Mouse (Mus musculus): ENCODE measurements around the gene Lrrc2. TPM values are rescaled to one million over a fixed set of nuclear protein-coding genes. Genes with fewer than 3 reads are reported as not detected.
A peak's percentile ranks its signal among the peaks of the same experiment; 100 is the strongest.

Gene Lrrc2
- polyA plus RNA-seq, 1 experiment, result 0.02 TPM

DNA sequence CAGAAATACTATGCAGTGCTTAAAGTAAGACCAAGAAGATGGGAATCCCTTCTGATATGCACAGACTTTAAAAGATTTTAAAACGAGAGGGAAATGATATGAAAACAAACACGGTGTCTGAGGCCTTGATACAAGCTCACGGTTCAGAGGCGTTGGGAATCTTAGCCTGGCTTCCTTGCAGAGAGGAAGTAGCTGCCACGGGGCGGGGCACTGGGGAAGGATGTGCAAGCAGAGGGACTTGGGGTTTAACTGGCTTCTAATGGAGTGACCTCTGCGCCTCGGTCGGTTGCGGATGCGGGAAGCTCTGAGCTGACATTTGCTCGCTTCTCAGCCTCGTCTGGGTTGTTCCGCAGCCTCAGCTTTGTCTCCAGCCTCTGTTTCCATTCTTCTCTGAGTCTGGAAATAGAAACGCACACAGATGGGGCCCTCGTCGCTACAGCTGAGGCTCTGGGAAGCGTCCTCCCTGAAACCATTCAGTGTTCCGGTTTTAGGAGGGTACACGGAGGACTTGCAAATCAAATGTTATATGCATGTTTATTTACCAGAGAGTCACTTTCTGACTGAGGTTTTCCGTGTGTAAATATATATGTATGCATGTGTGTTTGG, 36.6 kb upstream of the Lrrc2 start:
- Histone ChIP-seq H3K27ac (ENCODE audit: insufficient read depth, low read length) (no peak overlapping the region), H3K4me3 (ENCODE audit: extremely low read depth, insufficient read depth, insufficient read length) (no peak overlapping the region), H3K36me3 (ENCODE audit: control insufficient read depth, insufficient read depth, low read length) (no peaks in the 10 kb centered on the region), H3K27me3 (ENCODE audit: control insufficient read depth, insufficient read depth, low read length) (no peaks in the 10 kb centered on the region), H3K4me1 (ENCODE audit: control insufficient read depth, insufficient read depth, insufficient read length) (peaks cover 2% of the 10 kb centered on the region; the same call in 1 of the 2 replicates)
- 79% methylated on average over 21 of the region's 21 CpGs for WGBS
- DNase-seq (ENCODE audit: low read depth in 1 of 2, low spot score in 2 of 2), result no peak
- no peak for TF ChIP-seq POLR2A (IDR thresholded peaks at IDR 0.05; ENCODE audit: low read depth, low read length)
- TF ChIP-seq CTCF (IDR thresholded peaks at IDR 0.05; ENCODE audit: extremely low read depth, insufficient read depth, insufficient read length, insufficient replicate concordance), result no peak

DNA sequence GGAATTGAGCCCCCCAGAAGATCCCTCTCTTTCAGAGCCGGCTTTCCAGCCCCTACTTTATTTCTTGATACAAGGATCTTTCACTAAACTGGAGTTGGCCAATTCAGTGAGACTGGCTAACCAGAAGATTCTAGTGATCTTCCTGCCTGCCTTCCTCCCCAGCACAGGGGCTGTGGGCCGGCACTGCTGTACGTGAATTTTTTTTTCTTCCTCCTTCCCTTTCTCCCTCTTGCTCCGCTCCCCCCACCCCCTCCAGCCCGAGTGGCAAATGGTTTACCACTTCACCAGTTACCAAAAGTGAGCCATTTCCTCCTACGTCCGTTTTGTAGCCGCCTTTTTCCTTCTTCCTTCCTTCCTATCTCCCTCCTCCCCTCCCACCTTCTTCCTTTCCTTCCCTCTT, 35.9 kb upstream of the Lrrc2 start:
- no peaks in the 10 kb centered on the region; the same call in 1 of the 2 replicates for H3K4me1 ChIP-seq (ENCODE audit: control insufficient read depth, insufficient read depth, insufficient read length)
- no peaks in the 10 kb centered on the region for H3K36me3 ChIP-seq (ENCODE audit: control insufficient read depth, insufficient read depth, low read length)
- no peak overlapping the region for H3K4me3 ChIP-seq (ENCODE audit: extremely low read depth, insufficient read depth, insufficient read length)
- no peaks in the 10 kb centered on the region for H3K27me3 ChIP-seq (ENCODE audit: control insufficient read depth, insufficient read depth, low read length)
- DNase-seq (ENCODE audit: low read depth in 1 of 2, low spot score in 2 of 2), result no peak
- TF ChIP-seq POLR2A (IDR thresholded peaks at IDR 0.05; ENCODE audit: low read depth, low read length) (no peak), CTCF (IDR thresholded peaks at IDR 0.05; ENCODE audit: extremely low read depth, insufficient read depth, insufficient read length, insufficient replicate concordance) (no peak)
- peak overlapping the region; percentile 8; the same call in 1 of the 2 replicates for H3K27ac ChIP-seq (ENCODE audit: insufficient read depth, low read length)
- WGBS, result 9% methylated on average over 8 of the region's 8 CpGs

GRCm38 (mm10) chr9:110916786-110917185, 34.6 kb upstream of the Lrrc2 start, which contains the start of gene Fam240a:
Fam240a (minus strand) TSS chr9:110916861.
- 78% methylated on average over 7 of the region's 7 CpGs for WGBS
- Histone ChIP-seq H3K4me3 (ENCODE audit: extremely low read depth, insufficient read depth, insufficient read length) (no peak within 1 kb of the TSS), H3K27ac (ENCODE audit: insufficient read depth, low read length) (peak within 1 kb of the TSS; percentile 18), H3K4me1 (ENCODE audit: control insufficient read depth, insufficient read depth, insufficient read length) (no peaks in the 10 kb centered on the region; the same call in none of the 2 replicates), H3K36me3 (ENCODE audit: control insufficient read depth, insufficient read depth, low read length) (no peaks in the 10 kb centered on the region), H3K27me3 (ENCODE audit: control insufficient read depth, insufficient read depth, low read length) (no peaks in the 10 kb centered on the region)
- no peak for DNase-seq (ENCODE audit: low read depth in 1 of 2, low spot score in 2 of 2)
- TF ChIP-seq CTCF (IDR thresholded peaks at IDR 0.05; ENCODE audit: extremely low read depth, insufficient read depth, insufficient read length, insufficient replicate concordance), result no peak

GRCm38 (mm10) chr9:110920665-110921419, 30.5 kb upstream of the Lrrc2 start:
- DNase-seq (ENCODE audit: low read depth in 1 of 2, low spot score in 2 of 2), result no peak
- no peaks in the 10 kb centered on the region; the same call in none of the 2 replicates for H3K4me1 ChIP-seq (ENCODE audit: control insufficient read depth, insufficient read depth, insufficient read length)
- H3K4me3 ChIP-seq (ENCODE audit: extremely low read depth, insufficient read depth, insufficient read length), result no peak overlapping the region
- H3K36me3 ChIP-seq (ENCODE audit: control insufficient read depth, insufficient read depth, low read length), result no peaks in the 10 kb centered on the region
- WGBS, result 54% methylated on average over 15 of the region's 15 CpGs
- H3K27me3 ChIP-seq (ENCODE audit: control insufficient read depth, insufficient read depth, low read length), result no peaks in the 10 kb centered on the region
- H3K27ac ChIP-seq (ENCODE audit: insufficient read depth, low read length), result peak overlapping the region; percentile 60
- TF ChIP-seq POLR2A (IDR thresholded peaks at IDR 0.05; ENCODE audit: low read depth, low read length) (no peak), CTCF (IDR thresholded peaks at IDR 0.05; ENCODE audit: extremely low read depth, insufficient read depth, insufficient read length, insufficient replicate concordance) (no peak)

DNA sequence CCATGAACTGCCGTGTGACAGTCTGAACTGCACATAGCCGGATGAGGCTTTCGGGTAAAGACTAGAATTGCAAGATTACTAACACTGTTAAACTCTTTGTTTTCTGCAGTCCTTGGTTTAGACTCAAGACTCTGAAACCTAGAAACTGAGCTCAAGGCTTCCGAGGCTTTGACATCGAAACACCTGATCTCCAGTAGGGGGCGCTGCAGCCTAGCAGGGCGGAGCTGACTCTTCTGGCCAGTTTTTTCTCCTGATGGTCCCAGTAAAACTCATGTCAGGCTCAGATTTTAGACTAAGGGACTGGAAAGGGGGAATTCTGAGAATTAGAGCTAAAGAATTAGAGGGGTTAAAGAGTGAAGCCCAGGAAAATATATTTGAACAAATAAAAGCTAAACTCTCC, 28.6 kb upstream of the Lrrc2 start:
- TF ChIP-seq CTCF (IDR thresholded peaks at IDR 0.05; ENCODE audit: extremely low read depth, insufficient read depth, insufficient read length, insufficient replicate concordance) (peak; percentile 83; the same call in 1 of the 2 replicates), POLR2A (IDR thresholded peaks at IDR 0.05; ENCODE audit: low read depth, low read length) (no peak)
- DNase-seq (ENCODE audit: low read depth in 1 of 2, low spot score in 2 of 2), result peak; percentile 21 to 45
- Histone ChIP-seq H3K4me3 (ENCODE audit: extremely low read depth, insufficient read depth, insufficient read length) (no peak overlapping the region), H3K36me3 (ENCODE audit: control insufficient read depth, insufficient read depth, low read length) (no peaks in the 10 kb centered on the region), H3K27me3 (ENCODE audit: control insufficient read depth, insufficient read depth, low read length) (no peaks in the 10 kb centered on the region), H3K27ac (ENCODE audit: insufficient read depth, low read length) (no peak overlapping the region), H3K4me1 (ENCODE audit: control insufficient read depth, insufficient read depth, insufficient read length) (no peaks in the 10 kb centered on the region; the same call in 1 of the 2 replicates)
- WGBS, result 23% methylated on average over 7 of the region's 7 CpGs

- Histone ChIP-seq H3K27ac (ENCODE audit: insufficient read depth, low read length) (no peak overlapping the region), H3K27me3 (ENCODE audit: control insufficient read depth, insufficient read depth, low read length) (no peaks in the 10 kb centered on the region), H3K4me3 (ENCODE audit: extremely low read depth, insufficient read depth, insufficient read length) (no peak overlapping the region), H3K4me1 (ENCODE audit: control insufficient read depth, insufficient read depth, insufficient read length) (no peaks in the 10 kb centered on the region), H3K36me3 (ENCODE audit: control insufficient read depth, insufficient read depth, low read length) (no peaks in the 10 kb centered on the region)
- 63% methylated on average over 6 of the region's 6 CpGs for WGBS
- no peak for DNase-seq (ENCODE audit: low read depth in 1 of 2, low spot score in 2 of 2)
- TF ChIP-seq CTCF (IDR thresholded peaks at IDR 0.05; ENCODE audit: extremely low read depth, insufficient read depth, insufficient read length, insufficient replicate concordance) (no peak), POLR2A (IDR thresholded peaks at IDR 0.05; ENCODE audit: low read depth, low read length) (no peak)
Observed at GRCm38 (mm10) chr9:110931573-110931972, 19.8 kb upstream of the Lrrc2 start.
